Mouse (Mus musculus) kidney, adult 2 months (tissue): ENCODE results near the gene Sdhaf2.

Experiments
- CTCF ChIP-seq: fragments of 200-500 bp; conservative IDR thresholded peaks from 2 replicates; pipeline ENCODE4 v1.5.1; 2011; ENCODE audit warnings: low read depth, mild to moderate bottlenecking, control low read depth, low read length, moderate library complexity, mixed read lengths; ENCODE audit not compliant: insufficient read depth, insufficient read length
- POLR2A ChIP-seq: fragments of 200-500 bp; IDR thresholded peaks from one replicate; pipeline ENCODE4 v1.6.1; 2011; ENCODE audit warnings: low read depth, low read length, control low read depth

GRCm38 (mm10) chr19:10555624-10556510, 29.9 kb upstream of the Sdhaf2 start, which contains the start of gene Tmem216:
- peak; percentile 58 for TF ChIP-seq POLR2A
- TF ChIP-seq CTCF, result no peak
